Mouse (Mus musculus) midbrain, postnatal 0 days (tissue): ENCODE measurements at regions not wholly inside any gene's neighbourhood (a gene's known extent, or its start where the extent isn't known, plus 50 kb on each side); places are given as distances from the start of the nearest gene placed in this dataset.
A peak's percentile ranks its signal among the peaks of the same experiment; 100 is the strongest.

Experiments used
- ATAC-seq: fragments of 200-750 bp; cut with Nextera tagmentation; 2 replicates; pipeline ENCODE4 v1.8.0; 2017; ENCODE audit warnings: moderate number of reproducible peaks, mild to moderate bottlenecking, moderate TSS enrichment, moderate library complexity; ENCODE audit not compliant: low FRiP score
- DNase-seq: peaks from one replicate; pipeline ENCODE4 v3.0.0-alpha.2; 2015; ENCODE audit warnings: low spot score
- H3K27ac ChIP-seq: fragments of 300-500 bp; sonication (generic); 2 replicates; pipeline ENCODE4 v1.5.1; 2014; ENCODE audit warnings: low read depth, mild to moderate bottlenecking, low read length, mixed read lengths
- H3K27me3 ChIP-seq: fragments of 300-500 bp; sonication (generic); 2 replicates; pipeline ENCODE4 v1.6.1; 2014; ENCODE audit warnings: low read length, control low read depth, mixed read lengths; ENCODE audit not compliant: insufficient read depth
- H3K36me3 ChIP-seq: fragments of 300-500 bp; sonication (generic); 2 replicates; pipeline ENCODE4 v1.6.1; 2014; ENCODE audit warnings: low read length, control low read depth, mixed read lengths; ENCODE audit not compliant: insufficient read depth
- H3K4me1 ChIP-seq: fragments of 300-500 bp; sonication (generic); 2 replicates; pipeline ENCODE4 v1.6.1; 2014; ENCODE audit warnings: mild to moderate bottlenecking, control low read depth, antibody characterized with exemption, low read length, mixed read lengths; ENCODE audit not compliant: insufficient read depth
- H3K4me2 ChIP-seq: fragments of 300-500 bp; sonication (generic); 2 replicates; pipeline ENCODE4 v1.6.1; 2014; ENCODE audit warnings: low read depth, mild to moderate bottlenecking, low read length, mixed read lengths; ENCODE audit not compliant: poor library complexity, severe bottlenecking
- H3K4me3 ChIP-seq: fragments of 300-500 bp; sonication (generic); 2 replicates; pipeline ENCODE4 v1.5.1; 2014; ENCODE audit warnings: low read depth, mild to moderate bottlenecking, low read length, moderate library complexity
- H3K9ac ChIP-seq: fragments of 300-500 bp; sonication (generic); replicated peaks from 2 replicates; pipeline ENCODE4 v1.6.1; 2014; ENCODE audit warnings: mild to moderate bottlenecking, low read length, moderate library complexity, mixed read lengths; ENCODE audit not compliant: poor library complexity, severe bottlenecking
- H3K9me3 ChIP-seq: fragments of 300-500 bp; sonication (generic); 2 replicates; pipeline ENCODE4 v1.6.1; 2016; ENCODE audit warnings: low read length, control low read depth
- CTCF ChIP-seq: IDR thresholded peaks from 2 replicates; pipeline ENCODE4 v1.5.1; 2016; ENCODE audit warnings: antibody characterized with exemption, mild to moderate bottlenecking
- WGBS: fragments of 180-500 bp; shearing (Covaris S2); extraction: QIAGEN DNeasy Blood & Tissue Kit; methylation state at CpG from one replicate; pipeline ENCODE4 v1.1.7; 2014; 5-methylcytosine and 5-hydroxymethylcytosine counted together

DNA sequence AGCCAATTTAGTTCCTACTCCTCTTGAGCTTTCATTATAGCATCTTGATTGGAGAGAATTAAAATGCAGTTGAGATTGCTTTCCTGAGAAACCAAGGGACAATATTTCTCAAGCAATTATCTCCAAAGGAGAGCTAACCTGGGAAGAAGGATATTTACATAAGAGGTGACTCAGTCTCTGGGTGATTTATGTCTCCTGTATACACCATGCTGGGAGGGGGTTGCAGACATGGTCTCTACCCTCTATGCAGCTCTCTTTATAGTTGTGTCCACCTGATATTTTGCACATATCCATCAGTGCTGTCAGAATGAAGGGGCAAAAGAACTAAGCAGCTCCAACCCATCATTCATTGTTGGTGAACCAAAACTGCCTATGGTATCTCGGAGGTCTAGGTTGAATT lies 274.6 kb upstream of the Gm21798 start:
- ATAC-seq: no peak
- Histone ChIP-seq H3K27ac (no peak overlapping the region), H3K4me2 (no peak overlapping the region), H3K27me3 (no peaks in the 10 kb centered on the region), H3K36me3 (no peaks in the 10 kb centered on the region), H3K4me3 (no peak overlapping the region), H3K9ac (no peak overlapping the region), H3K4me1 (no peaks in the 10 kb centered on the region), H3K9me3 (no peaks in the 10 kb centered on the region)
- no peak for TF ChIP-seq CTCF
- 89% methylated on average over 1 of the region's 1 CpGs for WGBS
- no peak for DNase-seq

DNA sequence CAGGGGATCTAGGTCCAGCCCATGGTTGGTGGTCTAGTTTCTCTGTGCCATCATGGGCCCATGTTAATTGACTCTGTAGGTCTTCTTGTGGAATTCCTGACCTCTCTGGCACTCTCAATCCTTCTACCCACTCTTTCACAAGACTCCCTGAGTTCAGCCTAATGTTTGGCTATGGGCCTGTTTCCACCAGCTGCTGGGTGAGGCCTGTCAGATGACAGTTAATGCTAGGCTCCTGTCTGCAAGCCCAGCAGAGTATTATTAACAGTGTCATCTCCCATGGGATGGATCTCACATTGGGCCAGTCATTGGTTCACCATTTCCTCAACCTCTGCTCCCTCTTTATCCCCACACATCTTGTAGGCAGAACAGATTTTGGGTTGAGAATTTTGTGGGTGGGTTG lies 271.5 kb upstream of the Gm21798 start:
- no peaks in the 10 kb centered on the region for H3K27me3 ChIP-seq
- H3K4me2 ChIP-seq: no peak overlapping the region
- no peak overlapping the region for H3K4me3 ChIP-seq
- no peaks in the 10 kb centered on the region for H3K9me3 ChIP-seq
- TF ChIP-seq CTCF: no peak
- H3K36me3 ChIP-seq: no peaks in the 10 kb centered on the region
- no peak overlapping the region for H3K9ac ChIP-seq
- ATAC-seq (no peak), DNase-seq (no peak)
- H3K4me1 ChIP-seq: no peaks in the 10 kb centered on the region
- no peak overlapping the region for H3K27ac ChIP-seq

DNA sequence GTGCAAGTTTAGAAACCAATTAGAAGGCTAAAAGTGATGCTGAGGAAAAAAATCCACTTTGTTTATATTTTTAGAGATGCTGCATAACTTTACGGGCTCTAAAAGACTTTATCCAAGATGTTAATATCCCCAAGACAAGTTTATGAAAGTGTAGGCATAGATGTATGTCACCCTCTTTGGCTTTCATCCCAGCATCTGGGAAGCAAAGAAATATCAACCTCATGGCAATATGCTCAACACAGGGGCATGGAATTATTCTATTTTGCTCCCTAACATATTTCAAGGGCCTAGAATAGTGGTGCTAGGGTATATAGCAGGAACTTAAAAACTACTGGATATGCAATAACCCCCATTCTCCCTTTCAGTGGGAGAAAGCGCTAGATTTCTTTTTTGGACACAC lies 260.0 kb upstream of the Gm21798 start:
- no peak overlapping the region for H3K27ac ChIP-seq
- no peak overlapping the region for H3K4me2 ChIP-seq
- H3K4me3 ChIP-seq: no peak overlapping the region
- no peak overlapping the region for H3K9ac ChIP-seq
- no peak for TF ChIP-seq CTCF
- no peaks in the 10 kb centered on the region for H3K36me3 ChIP-seq
- H3K9me3 ChIP-seq: no peaks in the 10 kb centered on the region
- WGBS: 90% methylated on average over 2 of the region's 2 CpGs
- DNase-seq (no peak), ATAC-seq (no peak)
- no peaks in the 10 kb centered on the region for H3K27me3 ChIP-seq
- H3K4me1 ChIP-seq: no peaks in the 10 kb centered on the region

DNA sequence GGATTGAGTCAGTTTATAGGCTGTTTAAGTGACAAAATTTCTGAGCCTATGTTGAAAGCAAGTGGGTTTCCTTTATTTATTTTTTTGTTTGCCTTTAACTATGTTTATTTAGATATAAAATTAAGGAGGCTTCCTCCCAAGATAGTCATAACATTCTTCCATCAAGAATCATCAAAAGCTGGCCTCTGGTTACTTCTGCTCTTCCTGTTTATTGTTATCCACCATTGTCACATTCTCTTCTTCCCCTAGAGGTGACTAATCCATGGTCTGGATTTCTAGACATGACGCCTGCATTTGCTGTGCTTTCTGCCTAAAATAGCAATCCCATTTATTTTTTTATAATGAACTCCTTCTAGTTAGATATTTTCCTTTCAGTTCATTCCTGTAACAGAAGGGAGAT lies 259.3 kb upstream of the Gm21798 start:
- no peak for ATAC-seq
- Histone ChIP-seq H3K27ac (no peak overlapping the region), H3K27me3 (no peaks in the 10 kb centered on the region), H3K9me3 (no peaks in the 10 kb centered on the region), H3K36me3 (no peaks in the 10 kb centered on the region), H3K4me3 (no peak overlapping the region), H3K4me2 (no peak overlapping the region), H3K4me1 (no peaks in the 10 kb centered on the region), H3K9ac (no peak overlapping the region)
- 72% methylated on average over 1 of the region's 1 CpGs for WGBS
- no peak for DNase-seq
- no peak for TF ChIP-seq CTCF

DNA sequence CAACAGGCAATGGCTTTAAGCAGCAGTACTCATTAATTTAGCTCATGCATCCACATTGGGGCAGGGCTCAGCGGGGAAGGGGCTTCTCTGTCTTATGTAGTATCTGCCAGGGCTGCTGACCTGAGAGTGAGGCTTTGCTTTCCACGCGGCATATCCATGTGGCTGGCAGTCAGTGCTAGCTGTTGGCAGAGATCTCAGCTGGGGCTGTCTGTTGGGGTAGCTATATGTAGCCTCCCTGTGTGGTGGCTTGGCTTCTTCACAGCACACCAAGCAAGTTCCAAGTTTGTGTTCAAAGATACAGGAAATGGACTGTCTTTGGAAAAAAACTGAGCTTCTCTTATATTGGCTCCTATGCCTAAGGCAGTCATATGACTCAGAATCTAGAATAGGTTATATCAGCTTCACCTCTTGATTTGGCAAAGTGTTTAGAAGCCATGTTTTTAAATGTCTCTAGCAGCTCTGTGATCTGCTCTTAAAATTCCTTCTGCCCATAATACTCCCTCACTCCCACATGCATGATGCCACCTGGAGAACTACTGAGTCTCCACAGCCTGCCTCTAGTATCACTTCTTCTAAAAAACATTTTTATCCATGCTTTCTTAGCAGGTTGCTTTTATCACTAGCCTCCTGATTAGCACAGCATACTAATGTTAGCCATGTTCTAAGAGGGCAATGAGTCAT lies 254.9 kb upstream of the Gm21798 start:
- Histone ChIP-seq H3K4me3 (no peak overlapping the region), H3K4me2 (no peak overlapping the region), H3K9ac (no peak overlapping the region), H3K9me3 (no peaks in the 10 kb centered on the region), H3K4me1 (no peaks in the 10 kb centered on the region), H3K27ac (no peak overlapping the region), H3K36me3 (no peaks in the 10 kb centered on the region), H3K27me3 (no peaks in the 10 kb centered on the region)
- no peak for TF ChIP-seq CTCF
- DNase-seq (peak; percentile 17), ATAC-seq (no peak; the same call in 1 of the 2 replicates)
- 73% methylated on average over 3 of the region's 3 CpGs for WGBS

DNA sequence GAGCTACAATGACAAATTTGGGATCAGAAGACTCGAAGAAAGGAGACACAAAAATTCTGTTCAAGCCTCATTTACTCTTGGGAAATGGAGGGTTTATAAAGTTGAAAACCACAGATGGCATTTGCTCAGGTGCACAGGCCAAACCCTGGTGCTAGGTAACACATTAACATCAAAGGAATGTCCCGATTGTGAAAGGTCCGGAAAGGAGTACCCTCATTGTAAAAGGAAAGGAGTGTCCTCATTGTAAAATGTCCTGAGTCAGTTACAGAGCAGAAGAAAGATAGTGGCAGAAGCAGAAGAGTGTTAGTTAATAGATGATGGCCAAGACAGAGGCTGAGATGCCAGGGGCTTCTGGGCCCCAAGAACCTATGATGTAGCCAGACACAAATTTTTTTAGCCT lies 252.8 kb upstream of the Gm21798 start:
- Histone ChIP-seq H3K36me3 (no peaks in the 10 kb centered on the region), H3K9me3 (no peaks in the 10 kb centered on the region), H3K9ac (no peak overlapping the region), H3K27ac (no peak overlapping the region), H3K4me1 (no peaks in the 10 kb centered on the region), H3K27me3 (no peaks in the 10 kb centered on the region), H3K4me2 (no peak overlapping the region), H3K4me3 (no peak overlapping the region)
- WGBS: 86% methylated on average over 3 of the region's 3 CpGs
- no peak for TF ChIP-seq CTCF
- ATAC-seq (no peak), DNase-seq (no peak)
